Mouse (Mus musculus) induced T-regulatory cell, adult 2 months (primary cell): ENCODE measurements around the gene Ndufaf7.

Experiments used
- DNase-seq: peaks from one replicate; pipeline ENCODE4 v3.0.0-alpha.2; 2012; ENCODE audit warnings: low read depth

Ndufaf7 gene

GRCm38 (mm10) chr17:78966092-78966883, 29.4 kb downstream of the Ndufaf7 start:
- DNase-seq, result no peak

- DNase-seq, result no peak
These were observed 31.6 kb downstream of the Ndufaf7 start for GRCm38 (mm10) chr17:78968500-78968899.

DNA sequence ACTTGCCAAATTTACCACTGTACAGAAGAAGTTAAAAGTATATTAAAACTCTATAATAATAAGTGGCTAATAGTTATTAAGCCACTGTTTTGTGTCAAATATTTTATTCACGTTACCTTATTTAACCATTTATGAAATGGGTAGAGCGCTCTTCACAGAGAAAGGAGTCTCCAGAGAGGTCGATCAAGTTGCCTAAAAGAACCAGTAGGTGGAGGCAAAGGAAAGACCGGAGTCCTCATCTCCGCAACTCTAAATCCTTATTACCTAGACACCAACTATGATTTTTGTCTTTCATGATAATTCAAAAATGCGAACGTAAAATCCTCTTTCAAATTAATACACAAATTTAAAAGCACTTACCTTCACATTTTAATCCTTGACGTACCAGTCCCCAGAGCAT, 46.2 kb downstream of the Ndufaf7 start:
- no peak for DNase-seq

DNA sequence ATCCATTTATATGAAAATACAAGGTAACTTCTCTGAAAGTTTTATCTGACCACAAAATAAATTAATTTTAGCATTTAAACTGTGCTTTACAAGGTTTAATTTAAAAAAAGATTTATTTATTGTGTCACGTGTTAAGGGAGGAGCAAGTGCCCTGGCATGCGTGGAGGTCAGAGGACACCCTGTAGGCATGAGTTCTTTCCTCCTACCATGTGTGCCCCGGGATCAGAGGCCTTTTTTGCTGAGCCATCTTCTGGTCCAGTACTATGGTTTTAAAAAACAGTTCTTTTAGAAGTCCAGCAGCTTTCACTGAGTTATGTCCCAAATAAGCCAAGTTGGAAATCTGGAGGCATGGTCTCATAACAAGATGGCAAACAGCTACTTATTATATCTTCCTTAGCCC, 46.8 kb downstream of the Ndufaf7 start:
- DNase-seq, result no peak

DNA sequence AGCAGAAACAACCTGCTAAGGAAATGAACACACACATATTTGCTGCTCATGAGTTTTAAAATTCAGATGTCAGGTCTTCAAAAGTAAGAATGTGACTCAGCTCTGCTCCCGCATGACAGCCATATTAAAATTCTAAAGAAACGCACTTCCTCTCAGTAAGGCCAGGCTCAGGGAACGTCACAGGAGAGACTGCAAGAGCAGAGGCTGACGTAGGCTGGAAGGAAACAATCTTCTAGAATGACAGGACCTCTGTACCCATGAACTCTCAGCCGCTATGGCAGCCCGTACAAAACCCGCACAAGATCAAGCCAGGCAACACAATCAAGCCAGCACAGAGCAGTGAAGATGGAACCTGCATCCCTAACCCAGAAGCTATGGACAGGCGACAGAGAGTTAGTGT, 52.1 kb downstream of the Ndufaf7 start:
- peak; percentile 37 for DNase-seq

DNA sequence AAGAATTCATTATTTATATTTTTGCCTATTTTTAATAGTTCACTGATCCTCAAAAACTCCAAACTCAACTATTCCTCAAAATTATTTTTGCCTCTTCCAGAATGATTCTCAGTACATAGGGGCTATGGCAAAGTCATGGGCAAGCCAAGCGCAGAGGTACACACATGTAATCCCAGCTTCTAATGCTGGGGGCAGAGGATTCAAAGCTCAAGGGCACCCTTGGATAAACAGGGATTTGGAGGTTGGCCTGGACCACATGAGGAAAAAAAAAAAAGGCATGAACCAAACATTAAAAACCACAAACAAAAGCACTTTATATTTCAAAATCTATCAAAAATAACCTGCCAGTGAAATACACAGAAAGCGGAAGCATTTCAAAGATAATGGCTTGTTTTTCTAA, 54.6 kb downstream of the Ndufaf7 start:
- no peak for DNase-seq

DNA sequence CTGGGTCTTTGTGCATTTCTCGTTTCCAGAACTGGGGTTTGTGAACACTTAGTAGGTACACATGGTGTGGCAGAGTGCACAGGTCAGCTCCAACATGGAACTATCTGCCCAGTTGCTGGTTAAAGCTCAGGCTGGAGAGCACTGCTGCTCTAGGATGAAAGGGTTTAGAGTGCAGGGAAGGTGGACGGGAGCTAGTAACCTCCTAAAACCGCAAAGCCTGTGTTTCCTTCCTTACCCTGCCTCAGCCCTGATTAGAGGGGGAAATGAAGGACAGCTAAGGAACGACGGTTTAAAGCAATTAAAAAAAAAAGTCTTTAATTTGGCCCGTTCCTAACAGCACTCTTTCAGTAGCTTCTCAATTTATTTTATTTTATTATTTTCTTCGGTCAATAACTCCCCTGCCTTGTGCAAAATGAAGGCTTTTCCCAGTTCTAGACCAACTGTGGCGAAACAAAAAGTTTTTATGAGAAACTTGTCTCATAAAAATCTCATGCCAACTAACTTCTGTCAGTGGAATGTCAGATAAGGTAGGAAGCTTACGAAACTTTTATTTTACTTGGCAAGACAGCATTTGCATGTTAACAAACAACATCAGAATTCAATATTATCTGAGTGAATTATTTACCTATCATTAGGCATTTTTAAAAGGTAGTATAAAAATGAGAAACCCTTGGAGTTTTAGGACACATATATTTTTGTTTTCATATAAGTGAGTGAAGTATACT, 55.5 kb downstream of the Ndufaf7 start:
- no peak for DNase-seq

DNA sequence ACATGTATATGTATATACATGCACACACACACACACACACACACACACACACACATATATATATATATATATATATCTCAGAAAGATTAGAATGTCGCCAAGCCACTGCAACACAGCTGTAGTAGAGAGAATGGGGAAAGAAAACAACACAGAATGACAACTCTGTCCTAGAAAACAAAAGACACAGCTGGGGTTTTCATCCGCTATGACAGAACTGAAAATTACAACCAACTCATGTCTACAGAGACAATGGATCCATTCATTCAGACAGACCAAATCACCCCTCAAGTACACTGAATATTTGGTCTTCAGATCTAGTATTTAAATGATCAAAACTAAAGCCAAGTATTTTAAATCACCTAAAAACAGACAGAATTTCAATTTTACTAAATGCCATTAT, 56.7 kb downstream of the Ndufaf7 start:
- no peak for DNase-seq

DNA sequence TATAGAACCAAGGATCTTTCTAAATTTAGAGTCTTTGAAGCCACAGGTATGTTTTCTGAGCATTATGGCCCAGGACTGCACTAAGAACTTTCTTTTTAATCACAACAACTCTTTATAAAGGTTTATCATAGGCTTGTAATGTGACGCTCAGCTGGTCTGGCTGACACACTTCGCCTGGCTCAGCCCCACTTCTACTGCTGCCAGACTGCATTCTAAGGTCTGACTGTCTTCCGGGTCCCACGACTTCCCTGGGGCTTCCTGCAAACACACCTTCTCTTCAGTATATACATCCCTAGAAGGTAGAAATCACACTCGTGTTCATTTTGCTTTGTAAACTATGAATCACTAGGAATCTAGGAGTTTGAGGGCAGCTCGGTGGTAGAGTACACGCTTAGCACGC, 57.4 kb downstream of the Ndufaf7 start:
- no peak for DNase-seq

GRCm38 (mm10) chr17:78994931-78995820, 58.2 kb downstream of the Ndufaf7 start:
- no peak for DNase-seq
